Mouse (Mus musculus) CH12.LX (cell line): Measurements from ENCODE around the gene Mrpl46. TPM values are rescaled to one million over a fixed set of nuclear protein-coding genes. Genes with fewer than 3 reads are reported as not detected.

Experiments
- DNase-seq: peaks from one replicate; pipeline ENCODE4 v3.0.0-alpha.2; 2013; ENCODE audit errors: extremely low read depth
- H3K27ac ChIP-seq: 2 replicates; pipeline ENCODE4 v1.5.1; 2012; ENCODE audit warnings: low read depth, mild to moderate bottlenecking, control low read depth, moderate library complexity; ENCODE audit not compliant: insufficient read depth
- H3K27me3 ChIP-seq: replicated peaks from 2 replicates; pipeline ENCODE3; 2012; ENCODE audit warnings: inconsistent platforms
- H3K36me3 ChIP-seq, 2 experiments: replicated peaks in 1 of 2; 2 replicates each; pipeline versions ENCODE3 to v1.6.1; 2012; ENCODE audit warnings: inconsistent platforms in 1 of 2, low read length in 1 of 2, mild to moderate bottlenecking in 1 of 2, mixed read lengths in 1 of 2, moderate library complexity in 1 of 2; ENCODE audit not compliant: control insufficient read depth in 1 of 2, insufficient read depth in 1 of 2
- H3K4me1 ChIP-seq, 2 experiments: 2 replicates each; pipeline ENCODE4 v1.6.1; 2012; ENCODE audit warnings: inconsistent platforms in 1 of 2, moderate library complexity in 1 of 2; ENCODE audit not compliant: insufficient read depth in 2 of 2, control insufficient read depth in 1 of 2
- H3K4me2 ChIP-seq: 2 replicates; pipeline ENCODE4 v1.6.1; 2012; ENCODE audit warnings: low read depth, mild to moderate bottlenecking, control low read depth; ENCODE audit not compliant: poor library complexity, insufficient read depth, severe bottlenecking
- H3K4me3 ChIP-seq, 3 experiments: fragments of 150-350 bp in 1 of 3; sonication (generic) in 1 of 3; replicated peaks in 1 of 3; 2 replicates each; pipeline versions ENCODE3 to v1.5.1; 2011 to 2012; ENCODE audit warnings: low read depth in 2 of 3, low read length in 2 of 3, mild to moderate bottlenecking in 2 of 3, moderate library complexity in 2 of 3, control low read depth in 1 of 3, improper control_type of control experiment in 1 of 3, inconsistent platforms in 1 of 3, mixed read lengths in 1 of 3; ENCODE audit not compliant: poor library complexity in 1 of 3
- H3K79me2 ChIP-seq: replicated peaks from 2 replicates; pipeline ENCODE4 v1.6.1; 2012; ENCODE audit warnings: mild to moderate bottlenecking, moderate library complexity; ENCODE audit not compliant: control insufficient read depth, poor library complexity, insufficient read depth, severe bottlenecking; ENCODE audit errors: extremely low read depth
- H3K9ac ChIP-seq: 2 replicates; pipeline ENCODE4 v1.6.1; 2012; ENCODE audit warnings: low read depth, mild to moderate bottlenecking, control low read depth, moderate library complexity; ENCODE audit not compliant: insufficient read depth
- H3K9me3 ChIP-seq: replicated peaks from 2 replicates; pipeline ENCODE3; 2012; ENCODE audit warnings: low read length, inconsistent platforms, mixed read lengths
- BHLHE40 ChIP-seq: IDR thresholded peaks from 2 replicates; pipeline ENCODE4 v1.6.1; 2011; ENCODE audit warnings: mild to moderate bottlenecking, low read depth, low read length, improper control_type of control experiment
- CHD1 ChIP-seq: IDR thresholded peaks from 2 replicates; pipeline ENCODE4 v1.6.1; 2012; ENCODE audit warnings: low read depth, low read length, improper control_type of control experiment, inconsistent platforms
- ELF1 ChIP-seq: IDR thresholded peaks from 2 replicates; pipeline ENCODE4 v1.6.1; 2014; ENCODE audit warnings: low read depth, mild to moderate bottlenecking, inconsistent platforms, low read length, improper control_type of control experiment
- EP300 ChIP-seq: IDR thresholded peaks from 2 replicates; pipeline ENCODE4 v1.6.1; 2011; ENCODE audit warnings: low read length, improper control_type of control experiment
- ETS1 ChIP-seq: conservative IDR thresholded peaks from 2 replicates; pipeline ENCODE4 v1.6.1; 2012; ENCODE audit warnings: low read depth, mild to moderate bottlenecking, inconsistent platforms, low read length, improper control_type of control experiment, moderate library complexity
- GABPA ChIP-seq: IDR thresholded peaks from 2 replicates; pipeline ENCODE4 v1.6.1; 2012; ENCODE audit warnings: low read depth, low read length, improper control_type of control experiment, inconsistent platforms; ENCODE audit not compliant: insufficient replicate concordance
- HCFC1 ChIP-seq: IDR thresholded peaks from 2 replicates; pipeline ENCODE4 v1.6.1; 2012; ENCODE audit warnings: low read depth, mild to moderate bottlenecking, inconsistent platforms, low read length, improper control_type of control experiment
- IRF4 ChIP-seq: IDR thresholded peaks from 2 replicates; pipeline ENCODE4 v1.6.1; 2014; ENCODE audit warnings: low read depth, mild to moderate bottlenecking, inconsistent platforms, low read length, improper control_type of control experiment
- JUN ChIP-seq: IDR thresholded peaks from 2 replicates; pipeline ENCODE4 v1.6.1; 2011; ENCODE audit warnings: low read depth, mild to moderate bottlenecking, low read length, improper control_type of control experiment, moderate library complexity; ENCODE audit not compliant: insufficient read depth
- MAFK ChIP-seq: IDR thresholded peaks from 2 replicates; pipeline ENCODE4 v1.6.1; 2011; ENCODE audit warnings: low read length, improper control_type of control experiment; ENCODE audit not compliant: insufficient replicate concordance
- MAX ChIP-seq: IDR thresholded peaks from 2 replicates; pipeline ENCODE4 v1.6.1; 2011; ENCODE audit warnings: low read length, improper control_type of control experiment
- MAZ ChIP-seq: IDR thresholded peaks from 2 replicates; pipeline ENCODE4 v1.6.1; 2012; ENCODE audit warnings: low read depth, mild to moderate bottlenecking, inconsistent platforms, low read length, improper control_type of control experiment, moderate library complexity
- MXI1 ChIP-seq: IDR thresholded peaks from 2 replicates; pipeline ENCODE4 v1.6.1; 2011; ENCODE audit warnings: mild to moderate bottlenecking, low read depth, low read length, improper control_type of control experiment
- MYC ChIP-seq: IDR thresholded peaks from 2 replicates; pipeline ENCODE4 v1.6.1; 2011; ENCODE audit warnings: low read depth, mild to moderate bottlenecking, improper control_type of control experiment, low read length
- NELFE ChIP-seq: IDR thresholded peaks from 2 replicates; pipeline ENCODE4 v1.6.1; 2011; ENCODE audit warnings: low read depth, low read length, improper control_type of control experiment
- PAX5 ChIP-seq: IDR thresholded peaks from 2 replicates; pipeline ENCODE4 v1.6.1; 2012; ENCODE audit warnings: low read length, inconsistent platforms, mixed read lengths
- POLR2A ChIP-seq: IDR thresholded peaks from 2 replicates; pipeline ENCODE4 v1.6.1; 2011; ENCODE audit warnings: low read depth, mild to moderate bottlenecking, improper control_type of control experiment, low read length
- POLR2AphosphoS2 ChIP-seq: IDR thresholded peaks from 2 replicates; pipeline ENCODE4 v1.6.1; 2011; ENCODE audit warnings: low read depth, low read length, improper control_type of control experiment
- RAD21 ChIP-seq: IDR thresholded peaks from 2 replicates; pipeline ENCODE4 v1.6.1; 2011; ENCODE audit warnings: low read depth, mild to moderate bottlenecking, low read length, improper control_type of control experiment, moderate library complexity
- TBP ChIP-seq: conservative IDR thresholded peaks from 2 replicates; pipeline ENCODE4 v1.6.1; 2011; ENCODE audit warnings: low read depth, low read length, improper control_type of control experiment
- TCF12 ChIP-seq: IDR thresholded peaks from 2 replicates; pipeline ENCODE4 v1.6.1; 2014; ENCODE audit warnings: low read depth, mild to moderate bottlenecking, inconsistent platforms, low read length, improper control_type of control experiment
- UBTF ChIP-seq: IDR thresholded peaks from 2 replicates; pipeline ENCODE4 v1.6.1; 2012; ENCODE audit warnings: low read depth, mild to moderate bottlenecking, inconsistent platforms, low read length, improper control_type of control experiment, moderate library complexity
- ZC3H11A ChIP-seq: IDR thresholded peaks from 2 replicates; pipeline ENCODE4 v1.6.1; 2012; ENCODE audit warnings: low read depth, mild to moderate bottlenecking, inconsistent platforms, low read length, improper control_type of control experiment
- ZKSCAN1 ChIP-seq: IDR thresholded peaks from 2 replicates; pipeline ENCODE4 v1.6.1; 2012; ENCODE audit warnings: low read depth, inconsistent platforms, low read length, improper control_type of control experiment, borderline replicate concordance
- dilution Hi-C: fragments of 300-500 bp; cut with MboI; formaldehyde crosslinking; loops from 2 replicates; pipeline ENCODE4 v1.14.3; 2020; ENCODE audit warnings: low sequenced_read_pairs; ENCODE audit not compliant: extremely low pct_unique_long_range_greater_than_20kb, extremely low pct_ligation_motif_present
- in situ Hi-C: fragments of 300-500 bp; cut with MboI; formaldehyde crosslinking; loops from 3 replicates; pipeline ENCODE4 v1.14.3; 2019; ENCODE audit warnings: low sequenced_read_pairs, low pct_ligation_motif_present, low pct_unique_long_range_greater_than_20kb, mixed read lengths
- polyA plus RNA-seq: library from polyadenylated mRNA; unstranded; fragments of >175 nt; gene quantifications from 2 replicates; pipeline ENCODE4 v1.2.1, GENCODE M21; 2012; ENCODE audit warnings: low read depth; ENCODE audit not compliant: insufficient read length
- total RNA-seq, 2 experiments: library from RNA; depleted of rRNA; stranded (reverse); fragments of 300-350 nt in 1 of 2; fragments of >200 nt in 1 of 2; gene quantifications; 2 replicates each; pipeline ENCODE4 v1.2.3; 2012 to 2014

The Mrpl46 gene
- total and polyA plus RNA-seq, 3 experiments = 56.1 to 63.2 (median 62.8) TPM

DNA sequence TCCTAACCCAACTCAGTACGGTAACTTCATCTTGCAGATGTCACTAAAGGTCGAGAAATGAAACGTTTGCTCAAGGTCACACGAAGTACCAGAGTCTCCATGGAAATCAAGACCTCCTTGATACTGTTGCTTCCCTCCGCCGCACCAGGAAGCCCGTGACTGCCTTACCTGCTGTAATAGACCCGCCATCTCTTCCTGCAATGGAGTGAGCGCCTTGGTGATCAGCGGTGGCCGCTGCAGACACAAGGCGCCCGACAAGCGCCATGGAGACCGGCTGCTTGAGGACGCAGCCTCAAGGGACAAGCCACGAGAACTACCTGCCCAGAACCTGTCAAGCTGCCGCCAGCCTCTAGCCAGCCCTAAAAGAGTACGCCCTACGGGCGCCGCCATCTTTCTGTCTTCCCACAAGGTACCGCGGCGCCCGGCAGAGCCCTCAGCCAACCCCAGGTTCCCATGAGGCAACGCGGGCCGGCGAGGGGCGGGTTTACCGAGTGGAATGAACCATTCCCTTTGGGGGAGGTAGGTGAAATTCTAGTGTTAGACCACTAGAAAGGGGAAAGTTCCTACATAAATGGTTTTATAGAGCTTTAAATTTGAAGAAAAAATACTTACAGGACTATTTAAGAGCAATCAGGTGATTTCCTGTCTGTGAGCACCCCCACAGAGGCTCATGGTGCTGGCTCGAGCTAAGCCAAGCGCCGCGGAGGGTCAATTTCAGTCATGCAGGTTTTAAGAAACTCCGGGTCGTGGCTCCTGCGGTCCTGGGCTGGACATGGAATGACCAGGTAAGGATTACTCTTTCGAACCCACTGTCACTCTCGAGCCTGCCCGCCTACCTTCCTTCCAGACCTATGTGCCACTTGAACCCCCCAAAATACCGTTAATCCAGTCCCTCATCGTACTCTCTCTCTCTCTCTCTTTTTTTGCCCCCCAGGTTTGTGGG, at the start of gene Mrpl46, which contains the start of gene Mrps11 (continued):
- no peak for TF ChIP-seq IRF4
- TF ChIP-seq, all 38 proteins: peak for 17

DNA sequence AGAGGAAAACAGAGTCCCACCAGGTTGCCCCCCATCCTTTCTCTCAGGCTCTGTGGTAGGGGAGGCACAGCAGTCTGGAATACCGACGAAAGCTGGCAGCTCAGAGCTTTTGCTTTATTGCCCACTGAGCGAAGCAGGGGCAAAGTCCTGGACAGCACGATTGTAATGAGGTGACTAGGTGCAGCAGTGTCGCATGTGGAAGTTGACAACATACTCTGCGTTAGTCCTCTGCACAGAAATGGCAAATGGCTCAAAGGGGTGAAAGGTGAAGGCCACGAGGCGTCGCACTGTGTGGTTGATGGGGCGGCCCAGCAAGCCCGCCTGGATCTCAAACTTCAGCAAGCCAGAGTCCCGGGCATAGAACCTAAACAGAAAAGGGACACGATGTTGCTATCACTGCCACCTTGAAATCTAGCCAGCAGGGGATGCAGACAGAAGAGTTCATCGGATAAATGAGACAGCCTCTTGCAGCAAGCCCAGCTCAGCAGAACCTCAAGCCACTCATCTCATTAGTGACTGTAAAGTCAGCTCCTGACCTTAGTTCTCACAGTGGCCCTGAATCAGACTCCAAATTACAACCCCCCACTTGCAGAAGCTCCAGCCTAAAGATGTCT, 44.5 kb upstream of the Mrpl46 start:
- no peak overlapping the region for H3K4me3 ChIP-seq
- in situ Hi-C loops = no loop called here
- H3K27me3 ChIP-seq = no peaks in the 10 kb centered on the region
- peaks cover 4 to 6% of the 10 kb centered on the region in 2 experiments; a peak in 2 of 4 replicates for H3K4me1 ChIP-seq
- DNase-seq = no peak
- H3K9me3 ChIP-seq = no peaks in the 10 kb centered on the region
- dilution Hi-C loops = no loop called here
- peaks cover 31 to 71% of the 10 kb centered on the region in 2 experiments for H3K36me3 ChIP-seq
- no peak overlapping the region for H3K27ac ChIP-seq
- no peak overlapping the region for H3K4me2 ChIP-seq
- H3K9ac ChIP-seq = no peak overlapping the region
- TF ChIP-seq POLR2AphosphoS2 = no peak
- no peak for TF ChIP-seq TBP
- no peak for TF ChIP-seq UBTF
- TF ChIP-seq MAFK = no peak
- TF ChIP-seq ETS1 = no peak
- TF ChIP-seq CHD1 = no peak
- no peak for TF ChIP-seq MAZ
- no peak for TF ChIP-seq MYC
- no peak for TF ChIP-seq PAX5
- no peak for TF ChIP-seq HCFC1
- no peak for TF ChIP-seq ZC3H11A
- no peaks in the 10 kb centered on the region for H3K79me2 ChIP-seq

DNA sequence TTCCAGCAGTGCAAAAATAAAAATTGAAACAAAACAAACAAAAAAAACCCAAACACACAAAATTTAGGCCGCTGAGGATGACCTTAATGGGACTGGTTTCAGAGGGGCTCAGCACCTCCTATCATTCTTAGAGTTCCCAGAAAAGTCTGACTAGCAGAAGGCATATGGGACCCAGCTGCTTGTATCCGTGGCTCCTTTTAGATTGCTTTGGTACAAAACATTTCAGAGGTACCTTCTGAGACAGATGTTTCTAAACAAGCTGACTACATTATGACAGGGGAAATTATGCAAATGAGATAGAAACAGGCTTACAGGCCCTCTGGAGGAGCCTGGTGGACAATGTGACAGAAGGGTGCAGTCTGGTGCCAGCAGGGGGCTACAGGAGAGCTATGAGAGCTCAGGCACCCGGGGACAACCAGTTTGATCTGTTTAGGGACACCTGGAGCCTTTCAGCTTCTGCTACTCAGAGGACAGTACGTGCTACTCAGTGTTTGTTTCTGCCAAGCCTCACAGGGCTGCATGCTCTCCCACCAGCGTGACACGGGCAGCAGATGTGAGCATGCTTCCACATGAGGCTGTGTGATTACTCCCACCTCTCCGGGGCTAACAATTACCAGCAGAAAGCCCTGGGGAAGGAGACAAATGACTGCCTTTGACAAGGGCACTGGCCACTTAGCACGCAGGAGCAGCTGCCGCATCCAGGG, 43.5 kb upstream of the Mrpl46 start:
- Histone ChIP-seq H3K27ac (no peak overlapping the region), H3K9ac (no peak overlapping the region), H3K27me3 (no peaks in the 10 kb centered on the region), H3K9me3 (no peaks in the 10 kb centered on the region), H3K4me1 (peaks cover 4 to 6% of the 10 kb centered on the region in 2 experiments; a peak in 2 of 4 replicates), H3K4me2 (no peak overlapping the region), H3K36me3 (peaks cover 33 to 79% of the 10 kb centered on the region in 2 experiments), H3K79me2 (no peaks in the 10 kb centered on the region), H3K4me3 (no peak overlapping the region)
- DNase-seq = peak; percentile 61
- in situ Hi-C loops = no loop called here
- dilution Hi-C loops = no loop called here
- TF ChIP-seq UBTF = no peak
- 0 out of 2 replicates have a peak, but pooled peaks have one; percentile 14 for TF ChIP-seq EP300
- no peak for TF ChIP-seq GABPA
- peak; percentile 11 for TF ChIP-seq RAD21
- TF ChIP-seq HCFC1 = no peak
- TF ChIP-seq IRF4 = no peak
- no peak for TF ChIP-seq ELF1
- TF ChIP-seq POLR2A = no peak
- TF ChIP-seq ETS1 = no peak
- TF ChIP-seq TCF12 = no peak
- no peak for TF ChIP-seq CHD1
- TF ChIP-seq BHLHE40 = no peak
- 0 out of 2 replicates have a peak, but pooled peaks have one; percentile 18 for TF ChIP-seq NELFE
- TF ChIP-seq MXI1 = no peak
- no peak for TF ChIP-seq ZC3H11A
- no peak for TF ChIP-seq ZKSCAN1
- no peak for TF ChIP-seq PAX5
- no peak for TF ChIP-seq JUN
- TF ChIP-seq MAX = no peak
- TF ChIP-seq MAZ = no peak
